Mouse (Mus musculus) limb, embryonic 15.5 days (tissue): ENCODE data around the gene Efcab12. TPM values are rescaled to one million over a fixed set of nuclear protein-coding genes. Genes with fewer than 3 reads are reported as not detected.
"Not testable (repeated sequence)": the region's sequence is repeated elsewhere in the genome, so short reads cannot be mapped to it uniquely, and the experiment has no call there.

ENCODE experiments used
- ATAC-seq: fragments of 200-750 bp; cut with Nextera tagmentation; 2 replicates; pipeline ENCODE4 v1.8.0; 2017; ENCODE audit warnings: low read depth, moderate TSS enrichment; ENCODE audit not compliant: insufficient number of reproducible peaks, low FRiP score, low TSS enrichment
- H3K27ac ChIP-seq: fragments of 300-500 bp; sonication (generic); 2 replicates; pipeline ENCODE4 v1.5.1; 2015; ENCODE audit warnings: moderate library complexity, mild to moderate bottlenecking, inconsistent platforms
- H3K27me3 ChIP-seq: fragments of 300-500 bp; sonication (generic); 2 replicates; pipeline ENCODE4 v1.6.1; 2015; ENCODE audit warnings: inconsistent platforms
- H3K36me3 ChIP-seq: fragments of 300-500 bp; sonication (generic); 2 replicates; pipeline ENCODE4 v1.6.1; 2015; ENCODE audit warnings: inconsistent platforms
- H3K4me1 ChIP-seq: fragments of 300-500 bp; sonication (generic); 2 replicates; pipeline ENCODE4 v1.6.1; 2015; ENCODE audit warnings: inconsistent platforms
- H3K4me2 ChIP-seq: fragments of 300-500 bp; sonication (generic); 2 replicates; pipeline ENCODE4 v1.6.1; 2015; ENCODE audit warnings: mild to moderate bottlenecking, inconsistent platforms
- H3K4me3 ChIP-seq: fragments of 300-500 bp; sonication (generic); 2 replicates; pipeline ENCODE4 v1.5.1; 2015; ENCODE audit warnings: mild to moderate bottlenecking, inconsistent platforms
- H3K9ac ChIP-seq: fragments of 300-500 bp; sonication (generic); 2 replicates; pipeline ENCODE4 v1.6.1; 2015; ENCODE audit warnings: inconsistent platforms
- H3K9me3 ChIP-seq: fragments of 300-500 bp; sonication (generic); 2 replicates; pipeline ENCODE4 v1.6.1; 2016; ENCODE audit warnings: inconsistent platforms
- whole genome bisulfite sequencing: fragments of 180-500 bp; shearing (Covaris S2); methylation state at CpG from one replicate; pipeline ENCODE4 v1.1.7; 2015; 5-methylcytosine and 5-hydroxymethylcytosine counted together
- polyA plus RNA-seq: library from polyadenylated mRNA; unstranded; fragments of >200 nt; fragmentation: Nextera tagmentation; extraction: Ambion mirVana; gene quantifications from 2 replicates; pipeline ENCODE4 v1.2.1, GENCODE M21; 2015

Gene Efcab12
- polyA plus RNA-seq, 1 experiment from 2014 or later = 0.32 TPM

DNA sequence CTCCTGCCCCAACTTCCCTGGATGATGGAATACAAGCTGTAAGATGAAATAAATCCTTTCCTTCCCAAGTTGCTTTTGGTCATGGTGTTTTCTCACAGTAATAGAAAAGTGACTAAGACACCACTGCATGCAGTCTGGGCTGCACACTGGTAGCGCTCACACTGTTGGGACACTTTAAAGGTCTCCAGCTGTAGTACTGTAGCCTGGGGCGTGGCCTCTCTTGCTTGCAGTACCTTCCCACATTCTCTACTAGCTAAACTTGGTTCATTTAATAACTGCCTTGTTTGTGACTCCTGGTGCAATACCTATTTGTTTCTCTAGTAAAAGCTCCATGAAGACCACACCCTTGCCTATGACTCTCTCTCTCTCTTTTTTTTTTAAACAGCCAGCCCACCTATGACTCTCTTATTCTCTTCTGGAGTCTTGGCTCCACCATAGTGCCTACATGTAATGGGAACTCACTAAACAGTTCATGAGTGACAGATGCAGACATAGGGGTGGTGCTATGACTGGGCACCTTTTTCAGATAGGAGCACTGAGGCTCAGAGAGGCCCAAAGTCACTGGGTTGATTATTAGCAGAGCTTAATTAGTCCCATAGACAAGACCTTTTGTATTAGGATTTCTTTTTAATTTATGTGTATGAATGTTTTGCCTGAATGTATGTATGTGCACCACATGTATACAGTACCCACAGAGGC, 5.9 kb downstream of the Efcab12 start:
- no peak overlapping the region for H3K4me2 ChIP-seq
- H3K4me1 ChIP-seq = no peaks in the 10 kb centered on the region
- WGBS = 88% methylated on average over 2 of the region's 2 CpGs
- no peak for ATAC-seq
- no peak overlapping the region for H3K4me3 ChIP-seq
- H3K9me3 ChIP-seq = no peaks in the 10 kb centered on the region
- no peaks in the 10 kb centered on the region for H3K27me3 ChIP-seq
- no peaks in the 10 kb centered on the region for H3K36me3 ChIP-seq
- H3K9ac ChIP-seq = no peak overlapping the region
- H3K27ac ChIP-seq = no peak overlapping the region

DNA sequence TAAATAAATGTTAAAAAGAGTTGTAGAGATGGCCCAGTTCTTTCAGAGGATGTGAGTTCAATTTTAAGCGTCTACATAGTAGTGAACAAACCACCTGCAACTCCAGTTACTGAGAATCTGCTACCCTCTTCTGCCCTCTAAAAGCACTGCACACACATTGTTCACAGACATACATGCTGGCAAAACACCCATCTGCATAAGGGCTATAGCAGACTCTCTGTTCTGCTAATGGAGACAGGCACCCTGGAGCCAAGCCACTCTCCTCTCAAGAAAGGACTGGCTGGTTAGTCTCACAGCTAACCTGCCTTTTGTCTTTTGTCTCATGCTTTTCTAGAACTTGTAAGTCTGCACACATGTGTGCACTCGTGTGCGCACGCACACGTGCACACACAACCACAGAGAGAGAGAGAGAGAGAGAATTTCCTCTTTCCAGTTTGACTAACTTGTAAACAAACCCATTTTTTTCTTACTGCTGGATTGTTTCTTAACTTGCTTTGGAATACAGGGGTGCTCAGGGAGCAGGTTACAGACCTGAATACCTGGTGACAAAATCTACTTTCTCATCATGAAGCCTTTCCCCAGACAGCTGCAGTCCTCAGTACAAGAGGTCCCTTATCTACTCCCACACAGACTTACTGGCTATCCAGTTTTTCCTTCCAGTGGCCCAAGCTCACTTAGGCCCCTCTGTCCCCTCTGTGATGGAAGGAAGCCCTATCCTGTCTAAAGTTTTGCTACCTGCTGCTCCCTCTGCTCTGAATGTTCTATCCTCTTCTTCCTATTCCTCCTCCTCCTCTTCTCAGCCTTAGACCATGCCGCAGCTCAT, 7.2 kb downstream of the Efcab12 start:
- no peak overlapping the region for H3K4me3 ChIP-seq
- H3K36me3 ChIP-seq = no peaks in the 10 kb centered on the region
- H3K9ac ChIP-seq = no peak overlapping the region
- H3K27ac ChIP-seq = no peak overlapping the region
- H3K9me3 ChIP-seq = no peaks in the 10 kb centered on the region
- no peak overlapping the region for H3K4me2 ChIP-seq
- H3K4me1 ChIP-seq = no peaks in the 10 kb centered on the region
- 78% methylated on average over 6 of the region's 6 CpGs for WGBS
- no peaks in the 10 kb centered on the region for H3K27me3 ChIP-seq
- ATAC-seq = no peak

DNA sequence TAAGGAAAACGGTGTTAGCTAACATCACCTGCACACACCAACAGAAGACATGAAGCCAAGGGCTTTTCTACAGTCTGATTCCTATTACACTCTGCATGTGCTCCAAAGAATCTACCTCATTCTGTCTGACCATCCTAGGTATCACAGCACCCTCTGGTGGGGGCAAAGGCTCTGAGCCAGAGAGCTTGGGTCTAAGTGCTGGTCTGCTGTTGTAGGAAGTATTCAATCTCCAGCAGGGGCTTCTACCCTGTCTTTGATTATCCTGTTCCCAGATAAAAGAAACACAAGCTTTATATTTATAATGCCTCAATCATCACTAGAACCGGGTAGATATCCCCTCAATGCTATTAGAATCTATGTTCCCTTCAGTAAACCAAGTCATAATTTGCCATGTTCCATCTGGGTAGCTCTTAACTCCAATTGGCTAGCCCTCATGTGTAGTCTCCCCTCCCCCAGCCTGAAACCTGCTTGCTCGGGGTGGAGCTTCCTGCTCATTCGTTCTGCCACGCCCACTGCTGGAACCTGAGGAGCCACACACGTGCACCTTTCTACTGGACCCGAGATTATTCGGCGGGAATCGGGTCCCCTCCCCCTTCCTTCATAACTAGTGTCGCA, 14.3 kb downstream of the Efcab12 start:
- not testable (repeated sequence) for H3K9ac ChIP-seq, H3K36me3 ChIP-seq, H3K27ac ChIP-seq, H3K27me3 ChIP-seq, H3K4me1 ChIP-seq, H3K9me3 ChIP-seq
- 5% methylated on average over 6 of the region's 11 CpGs for WGBS
- Histone ChIP-seq H3K4me3 (peak overlapping the region; percentile 15; the same call in 1 of the 2 replicates), H3K4me2 (peak overlapping the region; percentile 31)
- ATAC-seq = peak; percentile 83; the same call in 1 of the 2 replicates

DNA sequence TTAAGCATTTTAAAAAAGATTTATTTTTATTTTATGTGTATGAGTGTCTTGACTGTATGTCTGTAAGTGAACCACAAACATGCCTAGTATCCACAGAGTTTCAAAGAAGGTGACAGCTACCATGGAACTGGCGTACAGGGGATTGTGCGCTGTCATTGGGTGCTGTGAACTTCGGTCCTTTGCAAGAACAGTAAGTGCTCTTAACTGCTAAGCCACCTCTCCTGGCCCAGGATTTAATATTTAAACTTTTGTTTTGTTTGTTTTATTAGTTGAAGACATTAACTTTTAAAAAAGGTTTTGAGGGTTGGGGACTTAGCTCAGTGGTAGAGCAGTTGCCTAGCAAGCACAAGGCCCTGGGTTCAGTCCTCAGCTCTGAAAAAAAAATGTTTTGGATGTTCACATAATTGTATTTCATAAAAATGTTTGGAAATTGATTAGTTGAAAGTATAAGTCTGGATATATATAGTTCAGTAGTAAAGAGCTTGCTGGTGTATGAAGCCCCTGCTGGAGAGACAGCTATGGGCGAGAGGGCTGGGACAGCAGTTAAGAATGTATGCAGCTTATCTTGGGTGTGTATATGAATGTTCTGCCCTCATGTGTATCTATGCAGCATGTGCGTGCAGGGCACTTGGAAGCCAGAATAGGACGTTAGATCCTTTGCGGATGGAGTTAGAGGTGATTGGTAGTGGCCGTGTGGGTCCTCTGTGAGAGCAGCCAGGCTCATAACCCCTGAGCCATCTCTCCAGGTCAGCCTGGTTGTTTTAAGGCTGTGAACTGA, 16.8 kb downstream of the Efcab12 start:
- Histone ChIP-seq H3K27ac (no peak overlapping the region), H3K4me2 (no peak overlapping the region), H3K27me3 (no peaks in the 10 kb centered on the region), H3K4me1 (no peaks in the 10 kb centered on the region), H3K4me3 (no peak overlapping the region), H3K9me3 (no peaks in the 10 kb centered on the region), H3K9ac (no peak overlapping the region), H3K36me3 (no peaks in the 10 kb centered on the region)
- ATAC-seq = no peak
- WGBS = 86% methylated on average over 8 of the region's 8 CpGs

DNA sequence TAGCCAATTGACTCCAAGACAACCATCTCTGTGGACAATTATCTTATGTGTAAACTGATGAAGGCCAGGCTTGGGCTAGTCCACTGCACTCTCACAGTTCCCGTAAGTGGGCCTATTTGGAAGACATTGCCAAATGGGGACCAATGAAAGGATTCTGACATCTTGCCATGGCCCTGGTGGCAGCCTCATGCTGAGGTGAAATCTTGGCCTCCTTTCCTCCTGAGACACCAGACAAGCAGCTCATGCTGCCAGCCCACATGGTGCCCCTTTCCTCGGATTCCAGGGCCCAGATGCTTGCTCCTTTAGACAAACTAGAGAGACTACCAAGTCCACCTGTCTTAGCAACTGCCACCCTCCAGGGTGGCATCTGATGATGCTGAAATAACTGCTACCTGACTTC, 20.1 kb downstream of the Efcab12 start:
- Histone ChIP-seq H3K4me3 (no peak overlapping the region), H3K36me3 (no peaks in the 10 kb centered on the region), H3K9me3 (no peaks in the 10 kb centered on the region), H3K27ac (no peak overlapping the region), H3K27me3 (no peaks in the 10 kb centered on the region), H3K4me1 (no peaks in the 10 kb centered on the region), H3K4me2 (no peak overlapping the region), H3K9ac (no peak overlapping the region)
- no peak for ATAC-seq
- 72% methylated on average over 2 of the region's 2 CpGs for WGBS

DNA sequence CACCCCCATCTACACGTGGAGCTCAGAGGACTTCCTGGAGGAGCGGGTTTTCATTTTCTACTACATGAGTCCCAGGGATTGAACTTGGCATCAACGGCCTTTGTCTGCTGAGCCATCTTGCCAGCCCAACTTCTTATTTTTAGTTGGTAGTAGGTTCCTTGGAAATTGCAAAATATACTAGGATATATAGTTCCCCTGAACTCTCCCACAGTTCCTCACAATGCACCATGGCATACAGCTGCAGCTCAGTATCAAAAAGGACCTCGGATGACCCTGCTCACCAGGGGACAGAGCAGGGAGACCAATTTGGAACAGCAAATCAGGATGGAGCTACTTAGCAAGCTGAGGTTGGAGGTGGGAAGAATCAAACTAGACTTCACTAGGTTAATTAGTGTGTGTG, 23.2 kb downstream of the Efcab12 start:
- H3K36me3 ChIP-seq = no peaks in the 10 kb centered on the region
- no peak overlapping the region for H3K9ac ChIP-seq
- ATAC-seq = no peak
- no peaks in the 10 kb centered on the region for H3K4me1 ChIP-seq
- no peak overlapping the region for H3K4me2 ChIP-seq
- no peaks in the 10 kb centered on the region for H3K9me3 ChIP-seq
- H3K27ac ChIP-seq = no peak overlapping the region
- WGBS = 80% methylated on average over 4 of the region's 4 CpGs
- no peaks in the 10 kb centered on the region for H3K27me3 ChIP-seq
- no peak overlapping the region for H3K4me3 ChIP-seq

DNA sequence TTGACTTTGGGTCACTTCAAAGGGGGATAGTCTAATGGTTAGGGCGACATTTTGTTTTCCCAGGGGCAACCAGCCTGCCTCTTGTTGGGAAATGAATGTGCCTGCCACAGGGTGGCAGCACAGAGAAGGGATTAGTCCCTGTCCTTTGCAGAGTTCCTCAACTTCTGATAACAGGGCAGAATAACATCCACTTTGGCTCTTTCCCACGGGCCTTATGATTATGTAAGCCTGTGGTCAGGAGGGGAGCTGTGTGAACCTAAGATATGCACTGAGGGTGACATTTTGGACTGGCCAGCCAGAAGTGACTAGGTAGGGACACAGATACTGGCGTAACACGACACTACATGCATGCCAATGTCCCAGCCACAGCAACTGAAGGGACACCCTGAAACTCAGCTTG, 24.1 kb downstream of the Efcab12 start:
- H3K9me3 ChIP-seq = no peaks in the 10 kb centered on the region
- H3K4me1 ChIP-seq = no peaks in the 10 kb centered on the region

DNA sequence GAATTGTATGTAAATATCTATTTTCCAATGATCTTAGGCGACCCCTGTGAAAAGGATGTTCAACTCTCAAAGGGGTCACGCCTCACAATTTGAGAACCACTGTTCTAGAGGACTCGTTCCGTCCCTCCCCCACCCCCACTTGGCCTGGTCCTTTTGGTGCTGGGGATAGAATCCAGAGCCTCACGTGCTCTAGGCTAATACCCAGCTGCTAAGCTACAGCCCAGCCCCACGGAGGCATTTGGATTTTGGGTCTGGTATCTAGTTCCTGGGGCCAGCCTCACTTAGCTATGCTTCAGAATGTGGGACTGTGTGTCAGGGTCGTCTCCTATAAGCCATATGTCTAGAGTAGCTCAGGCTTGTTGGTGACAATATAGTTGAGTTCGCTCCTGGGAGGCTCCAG, 26.6 kb downstream of the Efcab12 start:
- H3K9ac ChIP-seq = no peak overlapping the region
- no peak overlapping the region for H3K4me3 ChIP-seq
- 66% methylated on average over 8 of the region's 8 CpGs for WGBS
- H3K9me3 ChIP-seq = no peaks in the 10 kb centered on the region
- H3K4me1 ChIP-seq = peaks cover 8% of the 10 kb centered on the region
- H3K27ac ChIP-seq = no peak overlapping the region
- H3K27me3 ChIP-seq = no peaks in the 10 kb centered on the region
- H3K36me3 ChIP-seq = peaks cover 8% of the 10 kb centered on the region
- ATAC-seq = no peak
- no peak overlapping the region for H3K4me2 ChIP-seq

More for the DNA sequence above, 24.1 kb downstream of the Efcab12 start:
- ATAC-seq = no peak
- H3K4me3 ChIP-seq = no peak overlapping the region
- 34% methylated on average over 4 of the region's 4 CpGs for WGBS
- no peak overlapping the region for H3K9ac ChIP-seq
- H3K27me3 ChIP-seq = no peaks in the 10 kb centered on the region
- no peak overlapping the region for H3K4me2 ChIP-seq
- no peak overlapping the region for H3K27ac ChIP-seq
- H3K36me3 ChIP-seq = no peaks in the 10 kb centered on the region

DNA sequence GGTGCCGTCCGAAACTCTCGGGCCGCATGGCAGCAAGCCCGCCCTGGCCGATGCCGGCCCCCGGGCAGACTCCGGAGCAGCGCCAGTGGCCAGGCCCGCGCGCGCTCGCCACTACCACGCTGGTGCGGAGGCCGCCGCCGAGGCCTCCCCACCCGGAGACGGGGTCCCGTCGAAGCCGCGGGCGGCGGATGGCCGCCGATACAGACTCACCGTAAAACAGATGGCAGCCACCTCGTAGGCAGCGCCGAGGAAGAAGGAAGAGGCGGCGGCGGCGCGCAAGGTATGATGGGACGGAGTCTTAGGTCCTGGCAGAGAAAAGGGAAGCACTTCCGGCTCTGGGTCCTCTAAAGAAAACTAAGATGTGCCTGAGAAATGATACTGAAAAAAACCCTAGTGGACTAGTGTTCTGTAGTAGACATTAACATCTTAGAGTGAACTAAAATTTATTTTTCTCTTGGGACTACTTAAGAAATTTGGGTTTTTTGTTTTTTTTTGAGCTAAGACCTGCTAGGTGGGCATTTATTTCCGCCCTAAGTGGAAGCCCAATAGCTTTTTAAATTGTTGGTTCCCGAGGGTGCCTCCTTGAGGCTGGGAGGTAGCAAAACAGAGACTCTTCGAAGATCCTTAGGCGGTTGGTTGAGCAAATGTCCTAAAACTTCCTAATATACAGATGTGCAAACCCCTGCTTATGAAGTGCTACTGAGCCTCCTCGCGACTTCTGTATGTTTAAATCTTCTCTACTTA, 29.6 kb downstream of the Efcab12 start, which contains the start of gene Rpl32:
Gene Rpl32 (minus strand): TSS at position 260 of the 744 bp plus-strand sequence.
- Histone ChIP-seq H3K27me3 (no peaks in the 10 kb centered on the region), H3K9me3 (no peaks in the 10 kb centered on the region), H3K27ac (peak within 1 kb of the TSS; percentile 98), H3K4me1 (peaks cover 18% of the 10 kb centered on the region), H3K9ac (peak within 1 kb of the TSS; percentile 94), H3K36me3 (peaks cover 37% of the 10 kb centered on the region), H3K4me3 (peak within 1 kb of the TSS; percentile 73), H3K4me2 (peak within 1 kb of the TSS; percentile 66)
- under 1% methylated on average over 47 of the region's 47 CpGs for WGBS
- peak; percentile 67; the same call in 1 of the 2 replicates for ATAC-seq

DNA sequence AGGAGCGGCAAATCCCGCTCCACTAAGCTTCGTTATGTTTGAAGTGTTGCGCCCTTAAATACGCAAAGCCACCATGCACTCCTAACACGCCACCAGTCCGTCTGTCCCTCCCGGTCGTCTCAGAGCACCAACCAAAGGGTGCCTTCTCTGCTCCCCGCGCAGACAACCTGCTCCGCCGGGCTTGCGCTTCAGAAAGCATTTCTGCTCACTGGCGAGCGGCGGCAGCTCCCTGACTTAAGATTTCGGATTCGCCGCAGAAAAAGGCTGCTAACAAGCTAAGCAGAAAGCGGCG, 30.1 kb downstream of the Efcab12 start:
- 0% methylated on average over 22 of the region's 22 CpGs for WGBS
- no peak for ATAC-seq

More for the DNA sequence above, 30.1 kb downstream of the Efcab12 start:
- H3K4me2 ChIP-seq = peak overlapping the region; percentile 66
- peaks cover 41% of the 10 kb centered on the region for H3K36me3 ChIP-seq
- no peaks in the 10 kb centered on the region for H3K27me3 ChIP-seq
- H3K9ac ChIP-seq = peak overlapping the region; percentile 94
- peak overlapping the region; percentile 98 for H3K27ac ChIP-seq
- H3K9me3 ChIP-seq = no peaks in the 10 kb centered on the region
- peak overlapping the region; percentile 73 for H3K4me3 ChIP-seq
- H3K4me1 ChIP-seq = peaks cover 18% of the 10 kb centered on the region
